Mouse (Mus musculus) adrenal gland (tissue): ENCODE measurements around the gene Dcp1a.

Experiments used
- intact Hi-C: fragments of 180-260 bp; cut with DNase I; formaldehyde crosslinking; loops from one replicate; pipeline ENCODE4 v1.15.1; 2025
- long read RNA-seq, 2 experiments: library from polyadenylated mRNA; unstranded; transcript quantifications; one replicate each; pipeline ENCODE4 v2.0.0; 2020; ENCODE audit warnings: borderline replicate concordance in 1 of 2; ENCODE audit not compliant: insufficient replicate concordance in 1 of 2

Dcp1a gene
- long read RNA-seq, experiment 1, partial matches to known transcripts = 1 of 8 reads
- long read RNA-seq, experiment 1, other reads (novel, unspliced or antisense) = 5 of 8 reads
- long read RNA-seq, experiment 2, full-length matches to known transcripts = 5 of 23 reads
- long read RNA-seq, experiment 2, partial matches to known transcripts = 1 of 23 reads
- long read RNA-seq, experiment 2, other reads (novel, unspliced or antisense) = 17 of 23 reads

DNA sequence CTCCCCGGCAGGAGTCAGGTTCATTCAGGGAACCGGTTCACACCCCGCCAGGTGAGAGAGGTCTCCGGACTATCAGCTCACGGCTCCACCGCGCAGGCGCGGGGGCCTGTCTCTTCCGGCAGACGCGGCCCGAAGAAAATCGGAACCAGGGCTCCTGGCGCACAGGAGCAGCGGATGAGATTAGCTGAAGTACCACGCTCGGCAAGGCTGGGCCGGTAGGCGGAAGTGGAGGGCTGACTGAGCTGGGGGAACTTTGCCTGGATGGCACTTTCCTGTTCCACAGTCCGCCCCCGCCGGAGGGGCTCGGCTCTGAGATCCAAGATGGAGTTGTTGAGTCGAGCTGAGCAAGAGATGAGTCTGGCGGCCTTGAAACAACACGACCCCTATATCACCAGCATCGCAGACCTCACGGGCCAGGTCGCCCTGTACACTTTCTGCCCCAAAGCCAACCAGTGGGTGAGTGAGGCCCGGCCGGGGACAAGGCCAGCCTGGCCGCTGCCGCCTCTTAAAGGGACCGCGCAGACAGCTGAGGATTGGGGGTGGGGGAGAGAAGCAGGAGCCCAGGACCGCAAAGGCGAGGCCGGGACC, at the start of gene Dcp1a:
Gene Dcp1a, plus strand, starts transcription at position 175 of the 588 bp plus-strand sequence.
- intact Hi-C loops = loop anchor here (10.0 kb wide), 1 partner anchor 495 kb away; no protein-coding TSS in a partner anchor

- intact Hi-C loops = no loop called here
These were observed 49.7 kb upstream of the Dcp1a start for GRCm38 (mm10) chr14:30429606-30430005.

DNA sequence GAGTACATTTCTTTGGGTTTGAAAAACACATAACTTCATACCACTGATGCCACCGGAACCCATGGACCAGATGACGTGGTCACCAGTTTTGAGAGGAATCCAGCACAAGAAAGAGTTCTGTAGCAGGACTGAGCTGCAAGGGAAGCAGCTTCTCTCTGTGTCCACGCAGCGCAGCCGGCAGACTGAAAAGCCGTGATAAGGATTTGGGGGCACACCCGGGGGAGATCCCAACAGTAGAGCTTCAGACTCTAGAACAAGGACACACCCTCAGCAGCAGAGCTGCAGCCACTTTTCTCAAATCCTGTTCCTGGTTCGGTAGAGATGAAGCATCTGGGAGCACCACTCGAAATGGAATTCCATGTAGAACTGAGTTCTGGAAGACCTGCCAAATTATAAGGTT, 49.3 kb upstream of the Dcp1a start:
- intact Hi-C loops = no loop called here

GRCm38 (mm10) chr14:30430446-30430845, 48.9 kb upstream of the Dcp1a start:
- intact Hi-C loops = no loop called here

DNA sequence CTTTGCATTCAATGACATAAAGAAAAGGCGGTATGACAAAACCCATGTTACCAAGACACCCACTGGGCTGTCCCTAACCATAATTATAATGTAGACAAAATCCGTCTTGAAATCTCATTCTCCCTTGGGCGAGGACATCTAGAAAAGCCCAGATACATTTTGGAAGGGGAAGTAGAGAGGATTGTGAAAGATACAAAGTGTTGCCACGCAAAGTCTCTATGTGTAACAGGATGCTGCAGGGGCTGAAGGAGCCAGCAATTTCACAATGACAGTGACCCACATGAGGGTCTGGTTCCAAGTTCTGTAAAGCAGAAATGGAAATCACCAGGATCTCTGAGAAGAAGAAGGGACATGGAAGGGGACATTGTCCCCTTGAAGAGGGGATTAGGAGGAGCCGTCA, 44.0 kb upstream of the Dcp1a start:
- intact Hi-C loops = no loop called here

GRCm38 (mm10) chr14:30439915-30440314, 39.4 kb upstream of the Dcp1a start:
- intact Hi-C loops = no loop called here

- intact Hi-C loops = no loop called here
These were observed 23.3 kb upstream of the Dcp1a start for GRCm38 (mm10) chr14:30455801-30456595.

- intact Hi-C loops = no loop called here
These were observed 21.9 kb upstream of the Dcp1a start for GRCm38 (mm10) chr14:30457436-30457835.

- intact Hi-C loops = loop anchor here (2.0 kb wide), 1 partner anchor 321 kb away; no protein-coding TSS in a partner anchor
These were observed 21.4 kb upstream of the Dcp1a start for GRCm38 (mm10) chr14:30457897-30458296.

- intact Hi-C loops = loop anchor here (2.0 kb wide), 1 partner anchor 322 kb away; no protein-coding TSS in a partner anchor
These were observed 20.5 kb upstream of the Dcp1a start for GRCm38 (mm10) chr14:30458820-30459219.

DNA sequence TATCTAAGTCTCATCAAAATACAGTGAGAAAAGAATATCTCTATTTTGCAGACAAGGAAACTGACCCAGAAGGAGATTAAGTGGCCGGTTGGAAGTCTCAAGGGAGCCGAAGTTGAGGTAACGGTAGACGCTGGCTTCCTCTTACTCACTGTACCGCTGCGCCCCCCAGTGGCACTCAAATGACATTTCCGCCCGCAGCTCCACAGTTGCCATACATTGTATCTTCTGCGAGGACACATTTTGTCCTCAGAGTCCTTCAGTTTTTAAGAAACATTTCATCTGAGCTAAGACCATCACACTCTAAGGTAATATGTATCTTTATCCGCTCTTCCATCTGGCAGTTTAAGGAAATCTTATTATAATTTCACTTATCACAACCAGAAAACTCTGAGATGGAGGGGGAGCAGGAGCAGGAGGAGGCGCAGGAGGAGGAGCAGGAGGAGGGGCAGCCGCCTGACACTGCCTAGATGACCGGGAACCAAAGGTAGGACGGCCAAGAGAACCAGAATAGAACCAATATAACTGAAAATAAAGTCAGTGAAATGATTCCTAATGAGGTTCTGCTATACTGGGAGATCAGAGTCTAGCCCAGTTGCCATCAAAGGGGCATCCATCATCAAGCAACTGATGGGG, 19.3 kb upstream of the Dcp1a start:
- intact Hi-C loops = loop anchor here (2.0 kb wide), 1 partner anchor 323 kb away; no protein-coding TSS in a partner anchor

DNA sequence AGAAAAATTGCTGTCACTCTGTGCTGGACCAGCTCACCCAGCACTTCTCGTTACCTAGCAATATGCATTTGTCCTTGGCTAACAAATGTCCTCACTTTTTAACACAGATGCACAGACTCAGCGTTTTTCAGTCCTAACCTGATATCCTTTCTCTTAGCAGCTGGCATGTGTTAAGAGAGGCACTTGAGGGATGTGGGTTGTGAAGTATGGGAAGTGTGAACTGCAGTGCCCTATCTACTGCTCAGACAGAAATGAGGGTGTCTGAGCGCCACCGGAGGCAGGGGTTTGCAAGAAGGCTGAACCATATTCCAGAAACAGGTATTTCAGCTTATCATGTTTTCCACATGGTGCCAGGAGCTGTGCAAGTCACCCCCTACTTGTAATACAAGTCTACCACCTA, 16.0 kb upstream of the Dcp1a start:
- intact Hi-C loops = no loop called here

DNA sequence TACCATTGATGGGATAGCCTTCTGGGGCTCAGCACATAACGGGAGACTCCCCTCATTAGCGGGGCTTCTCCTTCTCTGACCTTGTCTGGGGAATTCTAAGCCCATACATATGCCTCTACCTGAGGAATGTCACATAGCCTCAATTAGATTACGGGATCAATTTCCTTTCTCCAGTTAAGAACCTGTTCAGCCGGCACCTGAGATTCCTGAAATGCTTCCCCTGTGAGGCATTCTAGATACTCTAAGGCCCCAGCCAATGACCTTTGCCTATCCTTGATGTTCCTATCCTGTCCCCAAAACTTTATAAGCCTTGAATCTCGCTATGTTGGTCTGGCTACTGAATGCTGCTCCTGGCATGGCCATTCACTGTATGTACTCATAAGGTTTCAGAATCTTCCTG, 5.7 kb upstream of the Dcp1a start:
- intact Hi-C loops = loop anchor here (10.0 kb wide), 1 partner anchor 489 kb away; no protein-coding TSS in a partner anchor

GRCm38 (mm10) chr14:30474416-30474815, 4.9 kb upstream of the Dcp1a start:
- intact Hi-C loops = loop anchor here (10.0 kb wide), 1 partner anchor 490 kb away; no protein-coding TSS in a partner anchor

DNA sequence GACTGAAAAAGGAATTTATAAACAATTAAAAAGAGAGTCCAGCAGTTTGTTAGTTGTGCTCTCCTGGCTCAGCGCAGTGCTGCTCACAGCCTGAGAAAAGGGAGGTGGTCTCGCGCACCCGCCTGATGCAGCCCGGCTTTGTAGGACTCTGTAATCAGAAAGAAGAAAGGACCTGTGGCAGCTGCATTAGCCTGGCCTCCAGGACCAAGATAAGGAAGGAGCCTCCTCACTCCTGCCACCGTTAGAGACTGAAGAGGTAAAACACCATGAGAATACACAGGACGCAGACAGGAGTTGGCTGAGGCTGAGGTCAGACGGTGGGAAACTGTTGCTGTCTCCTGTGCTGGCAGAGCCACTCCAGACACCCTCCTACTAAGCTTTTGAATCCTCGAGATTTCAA, 12.0 kb downstream of the Dcp1a start, which contains the start of gene Cacna1d:
Gene Cacna1d, minus strand, starts transcription at position 114 of the 400 bp plus-strand sequence.
- intact Hi-C loops = no loop called here

DNA sequence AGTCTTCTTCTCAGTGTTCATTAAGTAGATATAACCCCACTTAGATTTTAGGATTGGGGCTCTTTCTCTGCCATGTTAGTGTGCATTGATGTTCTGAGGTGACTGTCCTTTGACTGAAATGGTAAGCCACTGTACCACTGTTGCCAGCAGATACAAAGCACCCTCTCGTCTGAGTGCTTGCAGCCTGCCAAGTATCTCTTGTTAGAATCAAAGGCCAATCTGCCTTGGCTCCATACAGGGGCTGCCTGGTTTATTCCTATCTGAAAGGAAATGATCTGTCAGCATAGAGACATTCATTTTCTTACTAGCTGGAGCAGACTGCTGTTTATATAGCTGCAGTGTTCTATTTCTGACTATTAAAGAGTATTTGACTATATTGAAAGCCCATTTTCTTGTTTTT, 13.9 kb downstream of the Dcp1a start:
- intact Hi-C loops = no loop called here

GRCm38 (mm10) chr14:30494998-30495397, 15.7 kb downstream of the Dcp1a start:
- intact Hi-C loops = no loop called here

DNA sequence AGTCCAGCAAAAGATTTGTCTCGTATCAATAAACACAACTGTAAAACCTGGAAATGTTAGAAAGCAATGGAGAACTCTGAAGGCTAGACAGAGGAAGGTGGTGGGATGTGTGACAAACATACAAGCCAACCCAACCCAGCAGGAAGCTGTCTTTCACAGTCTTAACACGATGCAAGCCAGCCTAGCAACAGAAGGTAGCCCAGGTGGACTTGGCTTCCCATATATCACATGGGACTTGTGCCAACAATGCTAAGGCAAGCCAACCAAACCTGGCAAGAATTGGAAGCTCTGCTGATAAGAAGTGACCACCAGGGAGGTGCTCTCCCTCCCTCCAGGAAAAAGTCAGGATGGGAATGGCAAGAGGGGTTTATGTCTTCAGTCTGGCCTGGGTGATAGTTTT, 18.9 kb downstream of the Dcp1a start:
- intact Hi-C loops = no loop called here

- intact Hi-C loops = no loop called here
These were observed 25.7 kb downstream of the Dcp1a start for GRCm38 (mm10) chr14:30504990-30505389.

GRCm38 (mm10) chr14:30510214-30510763, 31.0 kb downstream of the Dcp1a start:
- intact Hi-C loops = no loop called here

- intact Hi-C loops = no loop called here
These were observed 33.6 kb downstream of the Dcp1a start for GRCm38 (mm10) chr14:30512896-30513295.
